Mouse (Mus musculus) CH12.LX (cell line): ENCODE results near the gene Zdhhc1. TPM values are rescaled to one million over a fixed set of nuclear protein-coding genes. Genes with fewer than 3 reads are reported as not detected.

Source experiments
- DNase-seq: peaks from one replicate; pipeline ENCODE4 v3.0.0-alpha.2; 2013; ENCODE audit errors: extremely low read depth
- H3K27ac ChIP-seq: 2 replicates; pipeline ENCODE4 v1.5.1; 2012; ENCODE audit warnings: low read depth, mild to moderate bottlenecking, control low read depth, moderate library complexity; ENCODE audit not compliant: insufficient read depth
- H3K27me3 ChIP-seq: replicated peaks from 2 replicates; pipeline ENCODE3; 2012; ENCODE audit warnings: inconsistent platforms
- H3K36me3 ChIP-seq, 2 experiments: replicated peaks in 1 of 2; 2 replicates each; pipeline versions ENCODE3 to v1.6.1; 2012; ENCODE audit warnings: inconsistent platforms in 1 of 2, low read length in 1 of 2, mild to moderate bottlenecking in 1 of 2, mixed read lengths in 1 of 2, moderate library complexity in 1 of 2; ENCODE audit not compliant: control insufficient read depth in 1 of 2, insufficient read depth in 1 of 2
- H3K4me1 ChIP-seq, 2 experiments: 2 replicates each; pipeline ENCODE4 v1.6.1; 2012; ENCODE audit warnings: inconsistent platforms in 1 of 2, moderate library complexity in 1 of 2; ENCODE audit not compliant: insufficient read depth in 2 of 2, control insufficient read depth in 1 of 2
- H3K4me2 ChIP-seq: 2 replicates; pipeline ENCODE4 v1.6.1; 2012; ENCODE audit warnings: low read depth, mild to moderate bottlenecking, control low read depth; ENCODE audit not compliant: poor library complexity, insufficient read depth, severe bottlenecking
- H3K4me3 ChIP-seq, 3 experiments: fragments of 150-350 bp in 1 of 3; sonication (generic) in 1 of 3; replicated peaks in 1 of 3; 2 replicates each; pipeline versions ENCODE3 to v1.5.1; 2011 to 2012; ENCODE audit warnings: low read depth in 2 of 3, low read length in 2 of 3, mild to moderate bottlenecking in 2 of 3, moderate library complexity in 2 of 3, control low read depth in 1 of 3, improper control_type of control experiment in 1 of 3, inconsistent platforms in 1 of 3, mixed read lengths in 1 of 3; ENCODE audit not compliant: poor library complexity in 1 of 3
- H3K79me2 ChIP-seq: replicated peaks from 2 replicates; pipeline ENCODE4 v1.6.1; 2012; ENCODE audit warnings: mild to moderate bottlenecking, moderate library complexity; ENCODE audit not compliant: control insufficient read depth, poor library complexity, insufficient read depth, severe bottlenecking; ENCODE audit errors: extremely low read depth
- H3K9ac ChIP-seq: 2 replicates; pipeline ENCODE4 v1.6.1; 2012; ENCODE audit warnings: low read depth, mild to moderate bottlenecking, control low read depth, moderate library complexity; ENCODE audit not compliant: insufficient read depth
- H3K9me3 ChIP-seq: replicated peaks from 2 replicates; pipeline ENCODE3; 2012; ENCODE audit warnings: low read length, inconsistent platforms, mixed read lengths
- BHLHE40 ChIP-seq: IDR thresholded peaks from 2 replicates; pipeline ENCODE4 v1.6.1; 2011; ENCODE audit warnings: mild to moderate bottlenecking, low read depth, low read length, improper control_type of control experiment
- CHD1 ChIP-seq: IDR thresholded peaks from 2 replicates; pipeline ENCODE4 v1.6.1; 2012; ENCODE audit warnings: low read depth, low read length, improper control_type of control experiment, inconsistent platforms
- ELF1 ChIP-seq: IDR thresholded peaks from 2 replicates; pipeline ENCODE4 v1.6.1; 2014; ENCODE audit warnings: low read depth, mild to moderate bottlenecking, inconsistent platforms, low read length, improper control_type of control experiment
- EP300 ChIP-seq: IDR thresholded peaks from 2 replicates; pipeline ENCODE4 v1.6.1; 2011; ENCODE audit warnings: low read length, improper control_type of control experiment
- ETS1 ChIP-seq: conservative IDR thresholded peaks from 2 replicates; pipeline ENCODE4 v1.6.1; 2012; ENCODE audit warnings: low read depth, mild to moderate bottlenecking, inconsistent platforms, low read length, improper control_type of control experiment, moderate library complexity
- GABPA ChIP-seq: IDR thresholded peaks from 2 replicates; pipeline ENCODE4 v1.6.1; 2012; ENCODE audit warnings: low read depth, low read length, improper control_type of control experiment, inconsistent platforms; ENCODE audit not compliant: insufficient replicate concordance
- HCFC1 ChIP-seq: IDR thresholded peaks from 2 replicates; pipeline ENCODE4 v1.6.1; 2012; ENCODE audit warnings: low read depth, mild to moderate bottlenecking, inconsistent platforms, low read length, improper control_type of control experiment
- IRF4 ChIP-seq: IDR thresholded peaks from 2 replicates; pipeline ENCODE4 v1.6.1; 2014; ENCODE audit warnings: low read depth, mild to moderate bottlenecking, inconsistent platforms, low read length, improper control_type of control experiment
- JUND ChIP-seq: conservative IDR thresholded peaks from 2 replicates; pipeline ENCODE4 v1.6.1; 2011; ENCODE audit warnings: low read depth, low read length, improper control_type of control experiment
- MAFK ChIP-seq: IDR thresholded peaks from 2 replicates; pipeline ENCODE4 v1.6.1; 2011; ENCODE audit warnings: low read length, improper control_type of control experiment; ENCODE audit not compliant: insufficient replicate concordance
- MAX ChIP-seq: IDR thresholded peaks from 2 replicates; pipeline ENCODE4 v1.6.1; 2011; ENCODE audit warnings: low read length, improper control_type of control experiment
- MAZ ChIP-seq: IDR thresholded peaks from 2 replicates; pipeline ENCODE4 v1.6.1; 2012; ENCODE audit warnings: low read depth, mild to moderate bottlenecking, inconsistent platforms, low read length, improper control_type of control experiment, moderate library complexity
- MEF2A ChIP-seq: IDR thresholded peaks from 2 replicates; pipeline ENCODE4 v1.6.1; 2014; ENCODE audit warnings: low read depth, mild to moderate bottlenecking, inconsistent platforms, low read length, improper control_type of control experiment, borderline replicate concordance
- MXI1 ChIP-seq: IDR thresholded peaks from 2 replicates; pipeline ENCODE4 v1.6.1; 2011; ENCODE audit warnings: mild to moderate bottlenecking, low read depth, low read length, improper control_type of control experiment
- NELFE ChIP-seq: IDR thresholded peaks from 2 replicates; pipeline ENCODE4 v1.6.1; 2011; ENCODE audit warnings: low read depth, low read length, improper control_type of control experiment
- NRF1 ChIP-seq: IDR thresholded peaks from 2 replicates; pipeline ENCODE4 v1.6.1; 2014; ENCODE audit warnings: low read depth, mild to moderate bottlenecking, inconsistent platforms, low read length, improper control_type of control experiment, moderate library complexity
- POLR2A ChIP-seq: IDR thresholded peaks from 2 replicates; pipeline ENCODE4 v1.6.1; 2011; ENCODE audit warnings: low read depth, mild to moderate bottlenecking, improper control_type of control experiment, low read length
- POLR2AphosphoS2 ChIP-seq: IDR thresholded peaks from 2 replicates; pipeline ENCODE4 v1.6.1; 2011; ENCODE audit warnings: low read depth, low read length, improper control_type of control experiment
- RAD21 ChIP-seq: IDR thresholded peaks from 2 replicates; pipeline ENCODE4 v1.6.1; 2011; ENCODE audit warnings: low read depth, mild to moderate bottlenecking, low read length, improper control_type of control experiment, moderate library complexity
- RCOR1 ChIP-seq: conservative IDR thresholded peaks from 2 replicates; pipeline ENCODE4 v1.6.1; 2012; ENCODE audit warnings: low read depth, mild to moderate bottlenecking, inconsistent platforms, low read length, improper control_type of control experiment
- TCF12 ChIP-seq: IDR thresholded peaks from 2 replicates; pipeline ENCODE4 v1.6.1; 2014; ENCODE audit warnings: low read depth, mild to moderate bottlenecking, inconsistent platforms, low read length, improper control_type of control experiment
- UBTF ChIP-seq: IDR thresholded peaks from 2 replicates; pipeline ENCODE4 v1.6.1; 2012; ENCODE audit warnings: low read depth, mild to moderate bottlenecking, inconsistent platforms, low read length, improper control_type of control experiment, moderate library complexity
- USF1 ChIP-seq: IDR thresholded peaks from 2 replicates; pipeline ENCODE4 v1.6.1; 2014; ENCODE audit warnings: low read depth, mild to moderate bottlenecking, inconsistent platforms, low read length, improper control_type of control experiment
- USF2 ChIP-seq: conservative IDR thresholded peaks from 2 replicates; pipeline ENCODE4 v1.6.1; 2011; ENCODE audit warnings: low read depth, low read length, improper control_type of control experiment
- ZKSCAN1 ChIP-seq: IDR thresholded peaks from 2 replicates; pipeline ENCODE4 v1.6.1; 2012; ENCODE audit warnings: low read depth, inconsistent platforms, low read length, improper control_type of control experiment, borderline replicate concordance
- dilution Hi-C: fragments of 300-500 bp; cut with MboI; formaldehyde crosslinking; loops from 2 replicates; pipeline ENCODE4 v1.14.3; 2020; ENCODE audit warnings: low sequenced_read_pairs; ENCODE audit not compliant: extremely low pct_unique_long_range_greater_than_20kb, extremely low pct_ligation_motif_present
- in situ Hi-C: fragments of 300-500 bp; cut with MboI; formaldehyde crosslinking; loops from 3 replicates; pipeline ENCODE4 v1.14.3; 2019; ENCODE audit warnings: low sequenced_read_pairs, low pct_ligation_motif_present, low pct_unique_long_range_greater_than_20kb, mixed read lengths
- polyA plus RNA-seq: library from polyadenylated mRNA; unstranded; fragments of >175 nt; gene quantifications from 2 replicates; pipeline ENCODE4 v1.2.1, GENCODE M21; 2012; ENCODE audit warnings: low read depth; ENCODE audit not compliant: insufficient read length
- total RNA-seq, 2 experiments: library from RNA; depleted of rRNA; stranded (reverse); fragments of 300-350 nt in 1 of 2; fragments of >200 nt in 1 of 2; gene quantifications; 2 replicates each; pipeline ENCODE4 v1.2.3; 2012 to 2014

The Zdhhc1 gene
- total and polyA plus RNA-seq, 3 experiments, result 1.6 to 3.6 (median 2.6) TPM

- H3K27me3 ChIP-seq, result peaks cover 31% of the 10 kb centered on the region
- H3K27ac ChIP-seq, result no peak overlapping the region
- in situ Hi-C loops, result no loop called here
- H3K79me2 ChIP-seq, result no peaks in the 10 kb centered on the region
- dilution Hi-C loops, result no loop called here
- H3K4me3 ChIP-seq, result peak overlapping the region; percentile 7 to 26 (median 22)
- DNase-seq, result peak; percentile 53
- TF ChIP-seq RAD21, result no peak
- peak; percentile 60 for TF ChIP-seq ELF1
- TF ChIP-seq RCOR1, result no peak
- TF ChIP-seq MAX, result no peak
- no peak for TF ChIP-seq NRF1
- TF ChIP-seq JUND, result no peak
- no peak for TF ChIP-seq ZKSCAN1
- no peak for TF ChIP-seq MAFK
- no peak for TF ChIP-seq CHD1
- TF ChIP-seq EP300, result peak; percentile 34; the same call in 1 of the 2 replicates
- TF ChIP-seq UBTF, result no peak
- peak; percentile 34; the same call in 1 of the 2 replicates for TF ChIP-seq BHLHE40
- peak; percentile 55; the same call in 1 of the 2 replicates for TF ChIP-seq HCFC1
- TF ChIP-seq POLR2A, result no peak
- TF ChIP-seq USF2, result peak; percentile 70
- peak; percentile 30; the same call in 1 of the 2 replicates for TF ChIP-seq IRF4
- peak; percentile 85 for TF ChIP-seq USF1
- TF ChIP-seq ETS1, result no peak
- TF ChIP-seq MAZ, result no peak
- peaks cover 2 to 13% of the 10 kb centered on the region in 2 experiments; a peak in 3 of 4 replicates for H3K4me1 ChIP-seq
- H3K9me3 ChIP-seq, result no peaks in the 10 kb centered on the region
- no peaks in the 10 kb centered on the region for H3K36me3 ChIP-seq
- H3K9ac ChIP-seq, result peak overlapping the region; percentile 56; the same call in 1 of the 2 replicates
- peak overlapping the region; percentile 89 for H3K4me2 ChIP-seq
Observed at GRCm38 (mm10) chr8:105446127-105446552, 50.6 kb downstream of the Zdhhc1 start.

DNA sequence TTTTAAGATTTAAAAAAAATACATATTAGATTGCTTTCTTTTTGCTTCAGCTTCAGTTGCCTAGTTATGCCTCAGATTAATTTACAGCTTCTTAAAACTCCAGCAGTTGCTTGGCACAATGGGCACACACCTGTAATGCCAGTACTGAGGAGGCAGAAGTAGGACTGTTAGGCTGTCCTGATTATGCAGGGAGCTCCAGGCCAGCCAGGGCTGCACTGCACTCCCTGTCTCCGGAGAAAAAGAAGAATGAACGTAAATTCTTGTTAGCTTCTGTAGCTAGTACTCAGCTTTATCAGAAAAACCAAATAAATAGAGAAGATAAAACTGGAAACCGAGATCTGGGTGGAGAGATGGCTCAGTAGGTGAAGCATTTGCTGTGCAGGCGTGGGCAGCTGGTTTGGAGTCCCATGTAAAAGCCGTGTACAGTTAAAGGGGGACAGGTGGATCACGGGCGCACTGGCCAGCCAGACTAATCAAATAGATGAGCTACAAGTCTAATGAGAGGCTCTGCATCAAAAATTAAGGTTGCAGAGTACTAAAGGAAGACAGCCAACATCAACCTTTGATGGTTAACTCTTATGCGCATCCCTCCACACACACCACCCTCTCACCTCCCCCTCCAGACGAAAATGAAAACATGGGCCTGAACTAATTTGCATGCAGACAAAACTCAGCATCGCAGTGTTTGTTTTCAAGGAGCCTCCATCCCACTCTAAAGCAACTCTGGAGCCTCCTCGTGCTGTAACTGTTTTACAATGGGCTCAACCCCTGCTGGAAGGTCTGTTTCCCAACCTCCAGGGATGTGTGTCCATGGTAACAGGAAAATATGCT is 51.2 kb downstream of the Zdhhc1 start:
- H3K4me1 ChIP-seq, result peaks cover 2 to 13% of the 10 kb centered on the region in 2 experiments; a peak in 3 of 4 replicates
- H3K36me3 ChIP-seq, result no peaks in the 10 kb centered on the region
- H3K27ac ChIP-seq, result no peak overlapping the region
- peak overlapping the region; percentile 89 for H3K4me2 ChIP-seq
- in situ Hi-C loops, result no loop called here
- TF ChIP-seq GABPA, result no peak
- TF ChIP-seq RAD21, result no peak
- TF ChIP-seq POLR2AphosphoS2, result no peak
- no peak for TF ChIP-seq ZKSCAN1
- no peak for TF ChIP-seq TCF12
- TF ChIP-seq ETS1, result no peak
- no peak for TF ChIP-seq MAFK
- TF ChIP-seq EP300, result no peak
- TF ChIP-seq BHLHE40, result no peak
- no peak for TF ChIP-seq MEF2A
- TF ChIP-seq ELF1, result no peak
- no peak for TF ChIP-seq MAZ
- TF ChIP-seq NELFE, result no peak
- TF ChIP-seq NRF1, result no peak
- no peak for TF ChIP-seq HCFC1
- TF ChIP-seq MXI1, result no peak
- no peaks in the 10 kb centered on the region for H3K79me2 ChIP-seq
- H3K27me3 ChIP-seq, result peaks cover 32% of the 10 kb centered on the region
- H3K4me3 ChIP-seq, result peak overlapping the region; percentile 7 to 26 (median 22)
- peak; percentile 17 for DNase-seq
- H3K9ac ChIP-seq, result peak overlapping the region; percentile 39; the same call in 1 of the 2 replicates
- no peaks in the 10 kb centered on the region for H3K9me3 ChIP-seq
- dilution Hi-C loops, result no loop called here
